ENCODE assay signal across 10 mouse cellular contexts in the genomic region with DNA sequence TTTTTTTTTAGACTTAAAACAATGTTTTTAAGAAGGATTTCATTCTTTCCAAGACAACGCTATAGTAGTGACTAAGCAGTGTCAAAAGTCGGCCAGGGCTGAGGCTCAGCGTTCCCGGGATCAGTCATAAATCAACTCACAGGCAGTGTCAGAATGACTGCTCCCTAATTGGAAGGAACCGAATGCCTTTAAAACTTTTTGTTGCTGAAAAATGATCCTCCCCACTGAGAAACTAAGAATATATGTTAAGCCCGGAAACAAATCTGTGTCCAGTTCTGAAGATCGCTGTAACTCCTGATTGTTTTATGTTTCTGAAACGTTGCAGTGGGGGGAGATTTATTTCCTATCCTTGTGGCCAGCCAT.
DNase-seq lines count a peak whose midpoint lies in the region; ATAC-seq and TF ChIP-seq lines count a peak whose summit lies in the region.
"Had no signal": no experiment of that assay in that cellular context is flagged by ENCODE, and none has a peak within 500 bp of the region (broad histone marks: within the 10 kb centered on the region; RNA-seq: fewer than 3 reads in every experiment).

No protein-coding gene starts in this region.

- no peak for ATAC-seq in stomach, embryonic 15.5 days (ENCODE audit: insufficient read depth, low FRiP score, low read depth)
- no peak for ATAC-seq in granulocyte monocyte progenitor cell, adult 5-6 weeks (replicated peaks; ENCODE audit: poor library complexity, severe bottlenecking)

- no peak overlapping the region for H3K9ac ChIP-seq in stomach, embryonic 15.5 days

- no peak for TF ChIP-seq CTCF in layer of hippocampus, adult 2 months (conservative IDR thresholded peaks at IDR 0.05)

- H3K27ac ChIP-seq in layer of hippocampus, adult 2 months = peak overlapping the region; percentile 32; the same call in 1 of the 2 replicates
- H3K27ac ChIP-seq in stomach, embryonic 15.5 days = 0 out of 2 replicates have a peak overlapping the region, but pooled peaks have one; percentile 54

- no peak overlapping the region for H3K4me3 ChIP-seq in layer of hippocampus, adult 2 months
- no peak overlapping the region for H3K4me3 ChIP-seq in stomach, embryonic 15.5 days (replicated peaks)

- no peaks in the 10 kb centered on the region for H3K9me3 ChIP-seq in stomach, embryonic 15.5 days

- no peak for DNase-seq in layer of hippocampus, adult 2 months (ENCODE audit: low spot score in 2 of 2)
- DNase-seq in layer of hippocampus, adult 9-10 months (ENCODE audit: low spot score) = no peak
- DNase-seq in embryo, embryonic 10 days (ENCODE audit: low spot score) = peak; percentile 73
- DNase-seq in kidney, postnatal 14 days = peak; percentile 47
- no peak for DNase-seq in cerebellum, adult 18-20 months
- no peak for DNase-seq in cerebellum, postnatal 25 days
- DNase-seq: right cerebral cortex, postnatal 4 days had no signal

- peak overlapping the region; percentile 29 for H3K4me2 ChIP-seq in stomach, embryonic 15.5 days
- H3K4me2 ChIP-seq: midbrain, embryonic 11.5 days had no signal

- WGBS in stomach, embryonic 15.5 days = 12% methylated on average over 8 of the region's 8 CpGs

- peaks cover 9% of the 10 kb centered on the region for H3K4me1 ChIP-seq in stomach, embryonic 15.5 days

- H3K36me3 ChIP-seq in stomach, embryonic 15.5 days = no peaks in the 10 kb centered on the region

- no peaks in the 10 kb centered on the region for H3K27me3 ChIP-seq in stomach, embryonic 15.5 days (replicated peaks)

Comparison
In these comparisons a context has a peak if more than half of its experiments do, and no peak if none do; other contexts are left out.
1. DNase-seq: peak in embryo, embryonic 10 days (single experiment) and kidney, postnatal 14 days (single experiment); none in layer of hippocampus, adult 2 months (0 of 2), layer of hippocampus, adult 9-10 months (single experiment), cerebellum, adult 18-20 months (0 of 2) and cerebellum, postnatal 25 days (0 of 2).